Comparison of ENCODE assay signal across 16 mouse cellular contexts in the genomic region with DNA sequence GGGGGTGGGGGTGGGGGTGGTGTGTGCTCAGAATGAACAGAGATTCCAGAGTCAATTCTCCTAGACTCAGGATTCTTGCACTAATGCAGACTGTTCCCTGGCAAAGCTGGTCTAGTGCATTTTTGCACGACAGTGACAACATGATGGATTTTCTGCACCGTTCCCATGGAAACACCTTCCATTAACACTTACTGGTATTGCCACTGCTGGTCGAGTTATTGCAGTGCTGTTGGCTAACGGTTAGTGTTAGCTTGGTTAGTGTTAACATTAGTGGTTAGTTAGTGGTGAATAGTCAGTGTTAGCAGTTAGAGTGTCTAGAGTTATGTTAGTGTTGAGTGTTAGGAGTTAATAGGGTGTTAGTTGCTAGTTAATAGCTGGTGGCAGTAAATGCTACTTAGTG. TPM values are rescaled to one million over a fixed set of nuclear protein-coding genes. Genes with fewer than 3 reads are reported as not detected.
DNase-seq lines count a peak whose midpoint lies in the region; ATAC-seq and TF ChIP-seq lines count a peak whose summit lies in the region.
"Had no signal": no experiment of that assay in that cellular context is flagged by ENCODE, and none has a peak within 500 bp of the region (broad histone marks: within the 10 kb centered on the region; RNA-seq: fewer than 3 reads in every experiment).

No protein-coding gene starts in this region.

- H3K27me3 ChIP-seq in forebrain, embryonic 14.5 days (replicated peaks; ENCODE audit: control insufficient read depth, insufficient read depth, low read length), result no peaks in the 10 kb centered on the region
- no peaks in the 10 kb centered on the region for H3K27me3 ChIP-seq in forebrain, embryonic 13.5 days
- 0 out of 2 replicates have a peak, but pooled peaks cover under 1% of the 10 kb centered on the region for H3K27me3 ChIP-seq in hindbrain, embryonic 12.5 days
- H3K27me3 ChIP-seq in midbrain, postnatal 0 days (ENCODE audit: insufficient read depth, low read length), result no peaks in the 10 kb centered on the region
- no peaks in the 10 kb centered on the region for H3K27me3 ChIP-seq in cerebellum, adult 2 months (ENCODE audit: control insufficient read depth, insufficient read depth, low read length)
- H3K27me3 ChIP-seq: intestine, embryonic 15.5 days had no signal

- TF ChIP-seq CTCF in midbrain, postnatal 0 days (IDR thresholded peaks at IDR 0.05), result no peak
- TF ChIP-seq CTCF in cerebellum, adult 2 months (IDR thresholded peaks at IDR 0.05; ENCODE audit: borderline replicate concordance, insufficient read depth, low read depth, low read length), result no peak

- peaks cover 35% of the 10 kb centered on the region for H3K4me1 ChIP-seq in forebrain, embryonic 14.5 days (ENCODE audit: control insufficient read depth, insufficient read depth, low read length)
- peaks cover 70% of the 10 kb centered on the region for H3K4me1 ChIP-seq in forebrain, embryonic 13.5 days
- peaks cover 38% of the 10 kb centered on the region for H3K4me1 ChIP-seq in hindbrain, embryonic 12.5 days
- H3K4me1 ChIP-seq in midbrain, postnatal 0 days (ENCODE audit: insufficient read depth, low read length), result peaks cover 14% of the 10 kb centered on the region
- peaks cover 21% of the 10 kb centered on the region for H3K4me1 ChIP-seq in cerebellum, adult 2 months (ENCODE audit: control insufficient read depth, insufficient read depth, low read length)

- 45% methylated on average over 4 of the region's 4 CpGs for WGBS in forebrain, embryonic 14.5 days
- 39% methylated on average over 4 of the region's 4 CpGs for WGBS in forebrain, embryonic 13.5 days
- 41% methylated on average over 4 of the region's 4 CpGs for WGBS in hindbrain, embryonic 12.5 days
- WGBS in midbrain, postnatal 0 days, result 32% methylated on average over 4 of the region's 4 CpGs
- 63% methylated on average over 4 of the region's 4 CpGs for WGBS in cerebellum, adult 2 months

- no peaks in the 10 kb centered on the region for H3K36me3 ChIP-seq in forebrain, embryonic 14.5 days (ENCODE audit: control insufficient read depth, insufficient read depth, low read length)
- no peaks in the 10 kb centered on the region for H3K36me3 ChIP-seq in forebrain, embryonic 13.5 days (ENCODE audit: poor library complexity, severe bottlenecking)
- H3K36me3 ChIP-seq in hindbrain, embryonic 12.5 days, result no peaks in the 10 kb centered on the region
- no peaks in the 10 kb centered on the region for H3K36me3 ChIP-seq in midbrain, postnatal 0 days (ENCODE audit: insufficient read depth, low read length)
- H3K36me3 ChIP-seq: intestine, embryonic 15.5 days had no signal

- no peak overlapping the region for H3K9ac ChIP-seq in forebrain, embryonic 14.5 days (ENCODE audit: low read length)
- H3K9ac ChIP-seq in forebrain, embryonic 13.5 days, result no peak overlapping the region
- no peak overlapping the region for H3K9ac ChIP-seq in hindbrain, embryonic 12.5 days
- H3K9ac ChIP-seq in midbrain, postnatal 0 days (replicated peaks; ENCODE audit: low read length, poor library complexity, severe bottlenecking), result no peak overlapping the region
- H3K9ac ChIP-seq: intestine, embryonic 15.5 days; liver, postnatal 0 days had no signal

- ATAC-seq in forebrain, embryonic 14.5 days, result no peak
- ATAC-seq in forebrain, embryonic 13.5 days, result no peak
- ATAC-seq in hindbrain, embryonic 12.5 days (ENCODE audit: low FRiP score), result peak; percentile 27
- ATAC-seq in midbrain, postnatal 0 days (ENCODE audit: low FRiP score), result peak; percentile 26; the same call in 1 of the 2 replicates
- ATAC-seq: liver, postnatal 0 days had no signal

- H3K9me3 ChIP-seq in forebrain, embryonic 14.5 days (replicated peaks; ENCODE audit: control insufficient read depth, low read length), result no peaks in the 10 kb centered on the region
- no peaks in the 10 kb centered on the region for H3K9me3 ChIP-seq in forebrain, embryonic 13.5 days (replicated peaks)
- no peaks in the 10 kb centered on the region for H3K9me3 ChIP-seq in hindbrain, embryonic 12.5 days (replicated peaks)
- no peaks in the 10 kb centered on the region for H3K9me3 ChIP-seq in midbrain, postnatal 0 days (ENCODE audit: low read length)
- H3K9me3 ChIP-seq: intestine, embryonic 15.5 days had no signal

- no peak overlapping the region for H3K27ac ChIP-seq in forebrain, embryonic 14.5 days (ENCODE audit: low read depth, low read length)
- no peak overlapping the region; the same call in 1 of the 2 replicates for H3K27ac ChIP-seq in forebrain, embryonic 13.5 days
- peak overlapping the region; percentile 46; the same call in 1 of the 2 replicates for H3K27ac ChIP-seq in hindbrain, embryonic 12.5 days
- H3K27ac ChIP-seq in midbrain, postnatal 0 days (ENCODE audit: low read depth, low read length), result no peak overlapping the region
- no peak overlapping the region for H3K27ac ChIP-seq in cerebellum, adult 2 months (ENCODE audit: insufficient read depth, low read length)
- H3K27ac ChIP-seq: intestine, embryonic 15.5 days had no signal

- no peak overlapping the region for H3K4me2 ChIP-seq in forebrain, embryonic 14.5 days (ENCODE audit: low read length)
- no peak overlapping the region for H3K4me2 ChIP-seq in forebrain, embryonic 13.5 days
- no peak overlapping the region for H3K4me2 ChIP-seq in hindbrain, embryonic 12.5 days (replicated peaks)
- no peak overlapping the region for H3K4me2 ChIP-seq in midbrain, postnatal 0 days (ENCODE audit: low read depth, low read length, poor library complexity, severe bottlenecking)
- H3K4me2 ChIP-seq: intestine, embryonic 15.5 days had no signal

- DNase-seq in forebrain, embryonic 14.5 days (ENCODE audit: low spot score), result peak; percentile 72
- peak; percentile 54 for DNase-seq in brain, adult 2 months (ENCODE audit: low read depth, low spot score)
- peak; percentile 84 for DNase-seq in midbrain, postnatal 0 days (ENCODE audit: low spot score)
- DNase-seq in cerebellum, adult 2 months, result no peak
- DNase-seq in adipocyte (ENCODE audit: low spot score), result no peak
- no peak for DNase-seq in spleen, postnatal 10 days (ENCODE audit: low spot score in 2 of 2)

- no peak for TF ChIP-seq POLR2A in cerebellum, adult 2 months (IDR thresholded peaks at IDR 0.05; ENCODE audit: borderline replicate concordance, insufficient read depth, low read length)

- H3K4me3 ChIP-seq in forebrain, embryonic 14.5 days (ENCODE audit: low read depth, low read length), result no peak overlapping the region
- no peak overlapping the region for H3K4me3 ChIP-seq in forebrain, embryonic 13.5 days
- H3K4me3 ChIP-seq in hindbrain, embryonic 12.5 days, result no peak overlapping the region
- no peak overlapping the region for H3K4me3 ChIP-seq in midbrain, postnatal 0 days (ENCODE audit: low read depth, low read length)
- H3K4me3 ChIP-seq in cerebellum, adult 2 months (replicated peaks; ENCODE audit: insufficient read depth, low read depth, low read length), result no peak overlapping the region
- H3K4me3 ChIP-seq: intestine, embryonic 15.5 days had no signal

RNA-seq across cellular contexts. Expression of a gene that starts 15.7 kb away (rescaled TPM):
- polyA plus RNA-seq in forebrain, embryonic 14.5 days (2014; fragmentation: Nextera tagmentation; extraction: Ambion mirVana), result not detected in 2 replicates
- polyA plus RNA-seq in forebrain, embryonic 13.5 days (2015; fragmentation: Nextera tagmentation; extraction: Ambion mirVana), result not detected in 2 replicates
- not detected in 2 replicates for polyA plus RNA-seq in hindbrain, embryonic 12.5 days (2016; fragmentation: Nextera tagmentation; extraction: Ambion mirVana)
- total RNA-seq in midbrain, postnatal 0 days (2014; rRNA removed), result not detected in 2 replicates
- polyA plus RNA-seq in midbrain, postnatal 0 days (2015; fragmentation: Nextera tagmentation; extraction: Ambion mirVana), result not detected in 2 replicates
- not detected in 2 replicates for polyA plus RNA-seq in cerebellum, adult 2 months (2012; rRNA removed)
- total RNA-seq: CH12.LX; granulocyte monocyte progenitor cell, adult 5-6 weeks; layer of hippocampus, postnatal 36 days had no signal
- polyA plus RNA-seq: embryonic facial prominence, embryonic 14.5 days; heart, embryonic 16.5 days; limb, embryonic 14.5 days had no signal

RNA-seq across cellular contexts. Expression of a gene that starts 55.6 kb away (rescaled TPM):
- 2.8 and 2.9 TPM in 2 replicates for polyA plus RNA-seq in forebrain, embryonic 14.5 days (2014; fragmentation: Nextera tagmentation; extraction: Ambion mirVana)
- 1.7 and 4.2 TPM in 2 replicates for polyA plus RNA-seq in forebrain, embryonic 13.5 days (2015; fragmentation: Nextera tagmentation; extraction: Ambion mirVana)
- 11.9 and 12.7 TPM in 2 replicates for polyA plus RNA-seq in hindbrain, embryonic 12.5 days (2016; fragmentation: Nextera tagmentation; extraction: Ambion mirVana)
- total RNA-seq in midbrain, postnatal 0 days (2014; rRNA removed), result 2.2 and 13.2 TPM in 2 replicates
- 0.63 and 1.1 TPM in 2 replicates for polyA plus RNA-seq in midbrain, postnatal 0 days (2015; fragmentation: Nextera tagmentation; extraction: Ambion mirVana)
- 2.0 and 4.4 TPM in 2 replicates for polyA plus RNA-seq in cerebellum, adult 2 months (2012; rRNA removed)
- total RNA-seq: CH12.LX had no signal

RNA-seq across cellular contexts. Expression of a gene that starts 60.0 kb away (rescaled TPM):
- 25.8 and 30.7 TPM in 2 replicates for polyA plus RNA-seq in forebrain, embryonic 14.5 days (2014; fragmentation: Nextera tagmentation; extraction: Ambion mirVana)
- polyA plus RNA-seq in forebrain, embryonic 13.5 days (2015; fragmentation: Nextera tagmentation; extraction: Ambion mirVana), result 18.6 and 21.6 TPM in 2 replicates
- polyA plus RNA-seq in hindbrain, embryonic 12.5 days (2016; fragmentation: Nextera tagmentation; extraction: Ambion mirVana), result 36.6 and 44.5 TPM in 2 replicates
- total RNA-seq in midbrain, postnatal 0 days (2014; rRNA removed), result 207 and 209 TPM in 2 replicates
- 68.6 and 72.5 TPM in 2 replicates for polyA plus RNA-seq in midbrain, postnatal 0 days (2015; fragmentation: Nextera tagmentation; extraction: Ambion mirVana)
- 71.6 and 77.6 TPM in 2 replicates for polyA plus RNA-seq in cerebellum, adult 2 months (2012; rRNA removed)
- total RNA-seq: CH12.LX had no signal
- polyA plus RNA-seq: liver, postnatal 0 days had no signal

Comparison
In these comparisons a context has a peak if more than half of its experiments do, and no peak if none do; other contexts are left out.
1. ATAC-seq: peak in hindbrain, embryonic 12.5 days (single experiment) and midbrain, postnatal 0 days (single experiment); none in forebrain, embryonic 14.5 days (single experiment) and forebrain, embryonic 13.5 days (single experiment).
2. DNase-seq: peak in forebrain, embryonic 14.5 days (single experiment), brain, adult 2 months (single experiment) and midbrain, postnatal 0 days (single experiment); none in cerebellum, adult 2 months (0 of 2), adipocyte (single experiment) and spleen, postnatal 10 days (0 of 2).